Mouse (Mus musculus): ENCODE measurements around the gene Hectd4. TPM values are rescaled to one million over a fixed set of nuclear protein-coding genes. Genes with fewer than 3 reads are reported as not detected.
A peak's percentile ranks its signal among the peaks of the same experiment; 100 is the strongest.

The Hectd4 gene
- polyA plus RNA-seq, 1 experiment from 2014 or later: 14.7 TPM

DNA sequence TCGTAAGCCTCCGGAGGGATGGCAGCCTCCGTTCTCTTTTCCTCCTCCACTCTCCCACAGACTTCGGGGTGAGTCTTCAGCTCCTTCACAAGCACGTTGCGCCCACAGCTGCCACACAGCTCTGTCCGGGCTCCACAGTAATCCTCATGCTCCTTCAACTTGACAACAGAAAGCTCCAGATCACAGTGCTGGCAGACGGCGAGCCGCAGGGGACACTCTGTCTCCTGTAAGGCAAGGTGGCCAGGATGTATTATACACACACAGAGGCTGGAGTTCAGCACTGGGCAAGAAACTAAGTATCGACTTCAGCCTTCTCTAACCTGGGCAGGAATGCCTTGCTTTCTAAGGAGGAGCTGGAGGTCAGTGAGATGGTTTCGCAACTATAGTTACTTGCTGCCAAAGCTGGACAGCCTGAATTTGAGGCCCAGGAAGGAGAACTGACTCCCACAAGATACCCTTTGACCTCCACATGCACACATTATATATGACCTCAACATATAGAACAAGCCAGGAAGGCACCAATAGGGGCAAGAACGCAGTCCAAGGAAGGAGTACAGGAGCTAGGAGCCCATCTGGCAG is 158.7 kb downstream of the Hectd4 start:
- Histone ChIP-seq H3K9me3 (no peaks in the 10 kb centered on the region; the same call in 1 of the 2 replicates), H3K4me1 (replicated peaks) (peaks cover 14% of the 10 kb centered on the region), H3K9ac (no peak overlapping the region), H3K4me2 (no peak overlapping the region), H3K4me3 (no peak overlapping the region), H3K27me3 (no peaks in the 10 kb centered on the region), H3K36me3 (peaks cover 79% of the 10 kb centered on the region), H3K27ac (replicated peaks) (no peak overlapping the region)
- no peak for ATAC-seq (ENCODE audit: low read depth)
- WGBS: 94% methylated on average over 13 of the region's 13 CpGs

DNA sequence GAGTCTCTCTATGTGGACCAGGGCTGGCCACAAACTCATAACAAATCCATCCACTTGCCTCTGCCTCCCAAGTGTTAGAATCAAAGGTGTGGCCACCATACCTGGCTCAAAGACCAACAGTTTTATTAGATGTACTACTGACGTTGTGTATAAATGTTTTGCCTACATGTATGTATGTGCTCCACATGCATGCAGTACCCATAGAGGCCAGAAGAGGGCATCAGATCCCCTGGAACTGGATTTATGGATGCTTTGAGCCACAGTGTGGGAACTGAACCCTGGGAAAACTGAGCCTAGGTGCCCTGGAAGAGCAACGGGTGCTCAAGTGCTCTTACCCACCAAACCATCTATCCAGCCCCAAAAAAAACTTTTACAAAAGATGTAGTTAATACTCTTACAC is 160.7 kb downstream of the Hectd4 start:
- Histone ChIP-seq H3K4me2 (no peak overlapping the region), H3K27ac (replicated peaks) (no peak overlapping the region), H3K36me3 (peaks cover 62% of the 10 kb centered on the region), H3K9ac (no peak overlapping the region), H3K4me1 (replicated peaks) (peaks cover 25% of the 10 kb centered on the region), H3K9me3 (no peaks in the 10 kb centered on the region; the same call in 1 of the 2 replicates), H3K4me3 (no peak overlapping the region), H3K27me3 (no peaks in the 10 kb centered on the region)
- no peak for ATAC-seq (ENCODE audit: low read depth)
- WGBS: 87% methylated on average over 2 of the region's 2 CpGs

- WGBS: 44% methylated on average over 10 of the region's 10 CpGs
- ATAC-seq (ENCODE audit: low read depth): no peak
- Histone ChIP-seq H3K4me1 (replicated peaks) (peaks cover 32% of the 10 kb centered on the region), H3K9me3 (no peaks in the 10 kb centered on the region; the same call in 1 of the 2 replicates), H3K36me3 (peaks cover 31% of the 10 kb centered on the region), H3K4me2 (peak overlapping the region; percentile 61), H3K27me3 (no peaks in the 10 kb centered on the region; the same call in 1 of the 2 replicates), H3K9ac (peak overlapping the region; percentile 91), H3K27ac (replicated peaks) (peak overlapping the region; percentile 88; the same call in 1 of the 2 replicates), H3K4me3 (peak overlapping the region; percentile 80)
These were observed 164.1 kb downstream of the Hectd4 start for GRCm38 (mm10) chr5:121383857-121384756.

DNA sequence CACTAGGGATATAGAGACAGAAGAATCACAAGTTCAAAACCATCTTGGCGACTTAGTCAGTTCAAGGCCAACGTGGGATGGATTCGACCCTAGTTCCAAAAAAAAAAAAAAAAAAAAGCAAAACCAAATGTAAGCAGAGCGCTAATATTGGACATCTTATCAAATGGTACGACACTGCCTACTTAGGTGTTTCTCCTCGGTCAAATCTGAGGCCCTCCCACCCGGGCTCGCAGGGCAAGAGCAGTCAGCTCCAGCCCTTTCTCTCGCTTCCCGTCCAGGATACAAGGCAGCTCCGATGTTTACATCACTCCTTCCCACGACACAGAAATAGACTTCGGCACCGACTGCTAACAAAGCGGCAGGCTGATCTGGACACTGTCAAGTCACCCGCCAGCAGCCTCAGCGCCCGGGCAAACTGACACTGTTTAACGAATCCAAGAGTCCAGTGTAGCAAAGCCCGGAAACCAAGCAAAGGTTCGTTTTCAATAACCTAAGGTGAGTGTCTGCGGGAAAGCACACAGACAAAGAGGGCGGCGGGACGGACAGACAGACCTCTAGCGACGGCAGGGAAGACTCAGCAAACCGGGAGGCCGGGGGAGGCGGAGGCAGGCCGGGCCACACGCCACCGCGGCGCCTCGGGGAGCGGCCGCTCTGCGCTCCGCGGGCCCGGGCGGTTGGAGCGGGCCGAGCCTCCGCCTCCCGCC is 164.9 kb downstream of the Hectd4 start:
- peak overlapping the region; percentile 91 for H3K9ac ChIP-seq
- H3K27ac ChIP-seq (replicated peaks): peak overlapping the region; percentile 88
- no peaks in the 10 kb centered on the region; the same call in 1 of the 2 replicates for H3K27me3 ChIP-seq
- no peaks in the 10 kb centered on the region; the same call in 1 of the 2 replicates for H3K9me3 ChIP-seq
- H3K4me3 ChIP-seq: peak overlapping the region; percentile 80
- 3% methylated on average over 47 of the region's 47 CpGs for WGBS
- peaks cover 32% of the 10 kb centered on the region for H3K4me1 ChIP-seq (replicated peaks)
- peak; percentile 69 for ATAC-seq (ENCODE audit: low read depth)
- peak overlapping the region; percentile 61 for H3K4me2 ChIP-seq
- peaks cover 23% of the 10 kb centered on the region for H3K36me3 ChIP-seq

- H3K4me1 ChIP-seq (replicated peaks): peaks cover 32% of the 10 kb centered on the region
- H3K36me3 ChIP-seq: peaks cover 17% of the 10 kb centered on the region
- H3K4me2 ChIP-seq: peak within 1 kb of the TSS; percentile 61
- no peaks in the 10 kb centered on the region; the same call in 1 of the 2 replicates for H3K9me3 ChIP-seq
- H3K4me3 ChIP-seq: peak within 1 kb of the TSS; percentile 80
- peak within 1 kb of the TSS; percentile 91 for H3K9ac ChIP-seq
- H3K27me3 ChIP-seq: no peaks in the 10 kb centered on the region; the same call in 1 of the 2 replicates
- peak within 1 kb of the TSS; percentile 88 for H3K27ac ChIP-seq (replicated peaks)
- peak; percentile 98 for ATAC-seq (ENCODE audit: low read depth)
- WGBS: under 1% methylated on average over 41 of the region's 45 CpGs
These were observed 165.6 kb downstream of the Hectd4 start, which contains the start of gene Trafd1 for GRCm38 (mm10) chr5:121385461-121386119. TSS of gene Trafd1 (minus strand) at chr5:121385632.

DNA sequence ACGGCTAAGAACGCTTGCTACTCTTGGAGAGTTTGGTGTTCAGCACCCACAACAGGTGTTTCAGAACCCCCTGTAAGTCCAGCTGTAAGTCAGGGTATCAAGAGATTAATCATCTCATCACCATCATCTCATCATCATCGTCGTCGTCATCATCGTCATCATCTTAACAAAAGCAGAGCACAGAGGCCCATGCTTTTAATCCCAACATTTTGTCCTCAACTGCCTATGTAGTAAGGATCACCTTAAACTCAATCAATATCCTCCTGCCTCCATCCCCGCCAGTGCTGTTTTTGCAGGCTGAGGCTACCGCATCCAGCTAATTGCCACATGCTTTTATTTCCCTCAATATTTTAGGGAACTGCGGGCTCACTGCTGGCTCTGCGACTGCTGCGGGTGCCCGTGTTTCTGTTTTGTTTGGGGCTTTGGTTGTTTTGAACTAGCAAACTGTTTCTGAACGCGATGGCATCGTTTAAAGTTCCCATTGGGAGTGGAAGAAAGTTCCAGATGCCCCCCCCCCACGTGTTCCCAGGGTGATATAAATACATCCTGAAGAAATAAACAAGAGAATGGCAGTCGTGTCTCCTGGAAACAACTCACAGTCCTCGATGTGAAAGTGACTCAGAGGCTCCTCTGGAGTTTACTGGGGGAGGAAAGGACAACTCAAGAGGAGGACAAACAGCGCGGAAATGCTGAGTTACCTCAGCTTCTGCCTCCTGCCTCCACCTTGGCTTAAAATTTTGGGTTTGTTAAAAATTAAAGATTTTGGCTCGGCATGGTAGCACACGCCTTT is 166.3 kb downstream of the Hectd4 start:
- Histone ChIP-seq H3K36me3 (peaks cover 9% of the 10 kb centered on the region), H3K4me1 (replicated peaks) (peaks cover 32% of the 10 kb centered on the region), H3K9me3 (no peaks in the 10 kb centered on the region), H3K27me3 (no peaks in the 10 kb centered on the region; the same call in 1 of the 2 replicates), H3K9ac (peak overlapping the region; percentile 91), H3K4me2 (peak overlapping the region; percentile 61), H3K4me3 (peak overlapping the region; percentile 80), H3K27ac (replicated peaks) (peak overlapping the region; percentile 88; the same call in 1 of the 2 replicates)
- WGBS: 32% methylated on average over 22 of the region's 22 CpGs
- no peak for ATAC-seq (ENCODE audit: low read depth)

GRCm38 (mm10) chr5:121387126-121387525 is 167.1 kb downstream of the Hectd4 start:
- Histone ChIP-seq H3K9ac (no peak overlapping the region), H3K4me3 (no peak overlapping the region), H3K27ac (replicated peaks) (no peak overlapping the region), H3K4me2 (no peak overlapping the region), H3K4me1 (replicated peaks) (peaks cover 32% of the 10 kb centered on the region), H3K36me3 (0 out of 2 replicates have a peak, but pooled peaks cover 1% of the 10 kb centered on the region), H3K9me3 (no peaks in the 10 kb centered on the region), H3K27me3 (no peaks in the 10 kb centered on the region; the same call in 1 of the 2 replicates)
- 71% methylated on average over 4 of the region's 4 CpGs for WGBS
- no peak for ATAC-seq (ENCODE audit: low read depth)

- WGBS: 47% methylated on average over 7 of the region's 7 CpGs
These were observed 169.1 kb downstream of the Hectd4 start for GRCm38 (mm10) chr5:121389106-121389505.

GRCm38 (mm10) chr5:121389691-121390090 is 169.7 kb downstream of the Hectd4 start:
- no peaks in the 10 kb centered on the region for H3K9me3 ChIP-seq
- H3K36me3 ChIP-seq: no peaks in the 10 kb centered on the region
- H3K27ac ChIP-seq (replicated peaks): no peak overlapping the region
- peaks cover 9% of the 10 kb centered on the region for H3K4me1 ChIP-seq (replicated peaks)
- no peak for ATAC-seq (ENCODE audit: low read depth)
- H3K9ac ChIP-seq: no peak overlapping the region
- H3K4me2 ChIP-seq: no peak overlapping the region
- H3K27me3 ChIP-seq: no peaks in the 10 kb centered on the region; the same call in 1 of the 2 replicates
- no peak overlapping the region for H3K4me3 ChIP-seq

More at GRCm38 (mm10) chr5:121389106-121389505, 169.1 kb downstream of the Hectd4 start:
- ATAC-seq (ENCODE audit: low read depth): no peak
- no peak overlapping the region for H3K9ac ChIP-seq
- peaks cover 15% of the 10 kb centered on the region for H3K4me1 ChIP-seq (replicated peaks)
- no peak overlapping the region for H3K4me2 ChIP-seq
- no peak overlapping the region for H3K4me3 ChIP-seq
- no peaks in the 10 kb centered on the region for H3K36me3 ChIP-seq
- H3K9me3 ChIP-seq: no peaks in the 10 kb centered on the region
- no peak overlapping the region for H3K27ac ChIP-seq (replicated peaks)
- no peaks in the 10 kb centered on the region; the same call in 1 of the 2 replicates for H3K27me3 ChIP-seq

- H3K4me2 ChIP-seq: no peak overlapping the region
- WGBS: 59% methylated on average over 16 of the region's 16 CpGs
These were observed 172.8 kb downstream of the Hectd4 start for GRCm38 (mm10) chr5:121392667-121393380.

More at GRCm38 (mm10) chr5:121392667-121393380, 172.8 kb downstream of the Hectd4 start:
- no peak overlapping the region for H3K27ac ChIP-seq (replicated peaks)
- H3K27me3 ChIP-seq: no peaks in the 10 kb centered on the region
- no peaks in the 10 kb centered on the region for H3K9me3 ChIP-seq
- peaks cover 6% of the 10 kb centered on the region for H3K4me1 ChIP-seq (replicated peaks)
- no peak for ATAC-seq (ENCODE audit: low read depth)
- H3K4me3 ChIP-seq: no peak overlapping the region
- no peaks in the 10 kb centered on the region for H3K36me3 ChIP-seq
- no peak overlapping the region for H3K9ac ChIP-seq
